Mouse (Mus musculus): ENCODE data around the gene Rhoq.

GRCm38 (mm10) chr17:87038496-87038895 lies 75.6 kb downstream of the Rhoq start:
- TF ChIP-seq CTCF (IDR thresholded peaks at IDR 0.05; ENCODE audit: control insufficient read depth, insufficient read depth, low read length): no peak
- TF ChIP-seq POLR2A (IDR thresholded peaks at IDR 0.05; ENCODE audit: borderline replicate concordance, control insufficient read depth, low read depth, low read length): no peak
